Mouse (Mus musculus): Measurements from ENCODE around the gene Minpp1.
"Not testable (repeated sequence)": the region's sequence is repeated elsewhere in the genome, so short reads cannot be mapped to it uniquely, and the experiment has no call there.

Minpp1 gene

DNA sequence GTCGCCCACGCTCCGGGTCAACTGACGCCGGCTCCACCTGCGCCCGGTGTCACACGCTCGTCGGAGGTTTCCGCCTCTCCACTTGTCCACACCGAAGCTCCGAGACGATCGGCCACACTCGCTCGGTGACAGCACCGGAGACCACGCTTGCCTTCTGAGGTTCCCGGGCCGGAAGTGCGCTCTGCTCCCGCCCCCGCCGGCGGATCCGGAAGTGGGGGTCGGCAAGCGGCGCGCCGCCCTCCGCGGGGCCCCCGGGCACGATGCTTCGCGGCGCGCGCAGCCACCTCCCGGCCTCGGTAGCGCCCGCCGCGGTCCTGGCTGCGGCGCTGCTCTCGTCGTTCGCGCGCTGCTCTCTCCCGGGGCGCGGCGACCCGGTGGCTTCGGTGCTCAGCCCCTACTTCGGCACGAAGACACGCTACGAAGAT lies at the start of gene Minpp1:
Minpp1 (plus strand) TSS at position 89 of the 425 bp plus-strand sequence.
- DNase-seq (ENCODE audit: low read depth, low spot score), result peak; percentile 69

DNA sequence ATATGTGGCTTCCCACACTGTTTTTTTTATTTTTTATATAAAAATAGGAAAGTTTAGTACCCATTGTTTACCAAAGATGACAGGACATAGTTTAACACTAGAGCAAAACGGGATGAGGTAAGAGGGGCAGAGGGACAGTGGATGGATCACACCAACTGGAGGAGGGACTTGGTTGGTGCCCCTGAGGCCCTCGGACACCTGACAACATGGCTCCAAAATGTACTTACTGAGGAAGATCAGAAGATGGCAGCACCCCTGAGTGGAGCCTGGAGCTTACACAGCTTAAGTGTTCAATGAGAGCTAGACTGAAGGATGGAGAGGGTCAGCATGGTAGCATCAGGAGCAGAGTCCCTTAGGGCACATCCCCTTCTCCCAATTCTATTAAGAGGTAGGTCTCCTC lies 46.2 kb upstream of the Minpp1 start:
- DNase-seq (ENCODE audit: low read depth, low spot score), result peak; percentile 27

DNA sequence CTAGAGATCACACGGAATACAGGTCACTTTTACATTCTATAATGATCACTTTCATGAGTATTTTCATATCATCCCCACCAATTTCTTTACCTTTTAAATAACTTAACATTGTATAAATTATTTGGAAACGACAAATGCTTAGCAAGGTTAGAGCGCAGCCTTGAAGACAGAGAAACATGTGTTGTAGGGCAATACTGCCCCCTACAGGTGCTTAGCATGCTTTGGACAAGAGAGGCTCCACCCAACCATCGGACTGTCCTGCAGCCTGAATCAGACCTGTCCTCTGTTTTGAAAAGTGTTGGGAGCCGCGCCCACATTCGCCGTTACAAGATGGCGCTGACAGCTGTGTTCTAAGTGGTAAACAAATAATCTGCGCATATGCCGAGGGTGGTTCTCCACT lies 44.0 kb upstream of the Minpp1 start:
- DNase-seq (ENCODE audit: low read depth, low spot score), result peak; percentile 72

DNA sequence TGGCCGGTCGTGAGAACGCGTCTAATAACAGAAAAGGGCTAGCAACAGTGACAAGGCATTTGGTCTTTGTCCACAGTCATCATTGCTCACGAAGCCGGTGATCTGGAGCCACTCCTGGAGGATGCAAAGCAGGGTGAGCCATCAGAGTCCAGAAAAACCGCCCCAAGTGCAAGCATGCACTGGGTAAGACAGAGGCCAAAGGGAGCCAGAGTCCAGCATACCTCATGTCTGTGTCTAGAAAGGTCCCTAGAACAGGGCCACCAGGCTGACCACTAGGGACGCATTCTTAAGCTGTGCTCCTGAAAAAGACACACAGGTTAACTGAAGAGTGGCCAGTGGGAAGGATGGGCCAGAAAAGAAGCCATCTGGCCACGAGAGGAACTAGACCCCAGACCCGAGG lies 36.6 kb upstream of the Minpp1 start:
- no peak for DNase-seq (ENCODE audit: low read depth, low spot score)

DNA sequence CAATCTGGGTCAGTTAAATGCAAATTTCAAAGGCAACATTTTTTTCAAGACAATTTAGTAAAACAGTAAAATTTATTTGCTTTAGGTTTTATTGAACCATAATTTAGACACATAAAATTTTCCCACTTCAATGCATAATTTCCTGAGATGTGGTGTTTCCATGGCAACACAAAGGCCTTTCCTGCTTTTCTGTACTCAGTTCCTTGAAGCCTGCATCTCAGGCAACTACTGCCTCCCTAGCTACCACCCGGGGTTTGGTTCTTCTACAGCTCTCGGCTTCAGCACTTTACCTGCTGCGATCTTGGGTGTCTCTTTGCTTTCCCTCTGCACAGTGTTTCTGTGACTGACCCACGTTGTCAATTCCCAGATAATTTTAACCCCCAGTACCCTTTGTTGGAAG lies 33.3 kb upstream of the Minpp1 start:
- no peak for DNase-seq (ENCODE audit: low read depth, low spot score)

DNA sequence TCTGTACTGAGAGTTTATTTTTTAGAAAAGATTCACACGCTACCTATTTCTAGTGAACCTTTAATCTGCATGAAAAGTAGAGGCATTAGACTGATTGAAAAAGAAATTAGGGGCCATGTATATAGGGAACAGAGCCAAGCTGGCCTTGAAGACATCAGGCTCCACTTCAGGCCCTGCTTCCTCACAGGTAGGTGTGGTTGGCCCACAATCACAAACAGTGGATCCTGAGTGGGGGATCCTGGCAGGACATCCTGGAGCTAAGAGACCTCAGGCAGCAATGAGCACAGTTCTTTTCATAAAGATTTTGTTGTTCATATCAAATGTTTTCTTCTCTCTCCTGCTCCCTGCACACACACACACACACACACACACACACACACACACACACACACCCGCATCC lies 28.8 kb upstream of the Minpp1 start:
- no peak for DNase-seq (ENCODE audit: low read depth, low spot score)

DNA sequence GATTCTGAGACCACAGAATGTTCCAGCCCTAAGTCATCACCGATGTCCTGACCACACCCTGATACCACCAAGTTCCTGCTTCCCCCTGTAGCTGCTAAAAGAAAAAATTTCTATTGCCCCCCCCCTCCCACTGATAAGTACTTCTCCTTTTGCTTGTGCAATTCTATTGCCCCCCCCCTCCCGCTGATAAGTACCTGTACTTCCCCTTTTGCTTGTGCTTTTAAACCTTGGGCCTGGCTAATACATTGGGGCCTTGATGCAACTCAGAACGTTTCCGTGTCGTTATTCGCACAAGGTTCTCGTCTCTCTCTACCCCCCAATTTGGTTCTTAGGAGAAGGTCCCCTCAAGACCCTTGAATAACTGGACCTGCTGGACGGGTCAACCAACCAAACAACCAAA lies 27.9 kb upstream of the Minpp1 start:
- DNase-seq (ENCODE audit: low read depth, low spot score), result not testable (repeated sequence)

DNA sequence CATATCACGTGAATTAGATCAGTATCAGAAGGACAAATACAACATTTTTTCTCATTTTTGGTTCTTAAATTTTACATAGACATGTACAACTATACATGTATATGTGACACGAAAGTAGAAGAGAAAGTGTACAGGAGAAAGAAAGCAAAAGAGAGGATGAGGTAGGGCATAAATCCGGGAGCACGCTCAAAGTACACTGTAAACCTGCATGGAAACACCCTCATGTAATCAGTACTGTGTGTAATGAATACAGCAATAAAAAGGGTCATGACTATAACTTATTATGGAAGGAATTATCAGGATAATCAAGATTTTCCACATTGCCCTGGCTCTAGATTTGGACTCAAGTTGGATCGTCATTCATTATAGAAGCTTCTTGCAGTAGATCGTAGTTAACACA lies 22.5 kb upstream of the Minpp1 start:
- DNase-seq (ENCODE audit: low read depth, low spot score), result no peak

DNA sequence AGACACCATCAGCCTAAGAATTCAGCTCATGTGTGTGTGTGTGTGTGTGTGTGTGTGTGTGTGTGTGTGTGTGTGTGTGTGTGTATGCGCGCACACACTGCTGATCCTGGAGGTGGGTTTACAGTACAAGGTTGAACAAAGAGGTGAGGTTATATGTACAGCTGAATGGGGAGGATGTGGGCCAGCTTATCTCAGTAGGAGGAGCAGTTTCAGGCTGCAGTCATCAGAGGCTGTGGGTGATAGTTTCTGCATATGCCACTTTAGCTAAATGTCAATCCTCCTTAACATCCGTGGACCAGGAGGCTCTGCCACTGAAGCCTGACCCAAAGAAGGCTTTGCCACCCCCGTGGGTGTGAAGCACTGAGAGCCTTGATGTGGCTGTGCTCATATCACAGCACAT lies 20.3 kb upstream of the Minpp1 start:
- no peak for DNase-seq (ENCODE audit: low read depth, low spot score)

DNA sequence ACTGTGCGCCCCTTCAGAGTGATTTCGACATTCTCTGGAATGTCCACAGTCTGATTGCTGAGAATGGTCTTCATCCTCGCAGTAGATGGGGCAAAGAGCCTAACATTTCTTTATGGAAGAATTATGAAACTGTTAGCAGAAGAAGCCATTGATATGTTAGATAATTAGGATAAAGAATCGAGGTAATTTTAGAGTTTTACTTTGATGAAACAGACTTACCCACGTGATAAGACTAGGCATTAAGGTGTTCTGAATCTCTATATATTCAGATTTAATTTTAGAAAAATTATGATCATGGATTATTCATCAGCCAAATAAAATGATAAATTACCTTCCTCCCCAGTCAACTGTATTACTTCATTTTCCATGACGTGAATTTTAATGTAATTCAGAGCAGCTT lies 19.1 kb upstream of the Minpp1 start, which contains the start of gene Rpl9-ps6:
Rpl9-ps6 (minus strand) TSS at position 101 of the 400 bp plus-strand sequence.
- no peak for DNase-seq (ENCODE audit: low read depth, low spot score)

DNA sequence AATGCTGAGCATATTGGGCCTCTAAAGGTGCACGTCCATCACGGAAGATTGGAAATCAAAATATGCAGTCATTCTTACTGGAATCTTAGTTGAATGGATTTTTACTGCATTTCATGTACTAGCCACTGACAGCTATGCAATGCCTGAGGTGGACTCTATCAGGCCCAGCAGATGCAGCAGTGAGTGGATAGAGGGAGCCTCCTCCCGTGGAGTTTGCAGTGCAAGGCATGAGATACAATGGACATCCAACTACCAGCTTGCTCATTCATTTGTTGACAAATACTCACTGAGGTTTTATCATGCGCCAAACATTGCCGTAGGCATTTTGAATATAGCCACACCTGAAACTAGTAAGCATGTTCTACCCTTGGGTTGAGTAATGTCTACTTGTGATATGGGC lies 18.2 kb upstream of the Minpp1 start:
- no peak for DNase-seq (ENCODE audit: low read depth, low spot score)

DNA sequence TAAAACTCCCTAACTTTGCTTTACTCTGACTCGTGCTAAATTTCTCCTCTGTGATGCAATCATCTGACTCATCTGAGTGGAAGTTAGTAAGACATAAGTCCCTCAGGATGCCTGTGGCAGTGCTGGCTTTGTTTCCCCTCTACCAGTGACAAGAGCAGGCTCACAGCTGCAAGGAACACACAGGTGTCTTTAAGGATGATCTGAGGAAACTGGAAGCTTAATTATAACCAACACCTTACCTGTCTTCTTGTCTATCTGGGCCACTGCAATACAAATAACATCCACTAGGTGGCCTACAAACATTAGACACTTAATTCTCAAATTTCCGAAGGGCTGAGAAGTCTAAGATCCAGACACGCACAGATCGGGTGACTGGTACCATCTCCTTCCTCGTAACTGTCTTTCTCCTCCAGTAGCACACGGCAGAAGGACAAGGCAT lies 15.5 kb upstream of the Minpp1 start:
- peak; percentile 75 for DNase-seq (ENCODE audit: low read depth, low spot score)

DNA sequence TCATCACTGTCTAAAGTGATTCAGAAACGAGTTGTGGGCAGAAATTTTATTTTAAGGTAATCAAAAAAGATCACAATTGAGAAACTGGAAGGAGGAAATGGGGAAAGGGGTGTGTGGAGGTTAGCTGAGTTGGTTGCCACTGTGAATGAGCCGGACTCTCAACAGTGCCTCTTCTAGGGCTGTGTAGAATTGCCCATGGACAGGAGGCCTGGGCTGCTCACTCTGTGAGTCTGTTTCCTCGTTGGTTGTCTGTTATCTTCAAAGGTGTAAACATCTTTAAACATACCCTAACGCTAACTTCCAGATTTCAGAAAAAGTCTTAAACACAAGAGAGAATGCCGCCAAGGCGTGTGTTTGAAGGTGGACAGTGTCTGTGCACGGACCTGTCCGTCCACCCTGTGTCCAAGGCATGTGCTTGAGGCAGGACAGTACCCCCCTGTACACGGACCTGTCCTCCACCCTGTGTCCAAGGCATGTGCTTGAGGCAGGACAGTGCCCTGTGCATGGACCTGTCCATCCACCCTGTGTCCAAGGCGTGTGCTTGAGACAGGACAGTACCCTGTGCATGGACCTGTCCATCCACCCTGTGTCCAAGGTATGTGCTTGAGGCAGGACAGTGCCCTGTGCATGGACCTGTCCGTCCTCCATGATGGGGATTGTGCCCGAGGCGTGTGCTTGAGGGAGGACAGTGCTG lies 14.9 kb upstream of the Minpp1 start:
- no peak for DNase-seq (ENCODE audit: low read depth, low spot score)

DNA sequence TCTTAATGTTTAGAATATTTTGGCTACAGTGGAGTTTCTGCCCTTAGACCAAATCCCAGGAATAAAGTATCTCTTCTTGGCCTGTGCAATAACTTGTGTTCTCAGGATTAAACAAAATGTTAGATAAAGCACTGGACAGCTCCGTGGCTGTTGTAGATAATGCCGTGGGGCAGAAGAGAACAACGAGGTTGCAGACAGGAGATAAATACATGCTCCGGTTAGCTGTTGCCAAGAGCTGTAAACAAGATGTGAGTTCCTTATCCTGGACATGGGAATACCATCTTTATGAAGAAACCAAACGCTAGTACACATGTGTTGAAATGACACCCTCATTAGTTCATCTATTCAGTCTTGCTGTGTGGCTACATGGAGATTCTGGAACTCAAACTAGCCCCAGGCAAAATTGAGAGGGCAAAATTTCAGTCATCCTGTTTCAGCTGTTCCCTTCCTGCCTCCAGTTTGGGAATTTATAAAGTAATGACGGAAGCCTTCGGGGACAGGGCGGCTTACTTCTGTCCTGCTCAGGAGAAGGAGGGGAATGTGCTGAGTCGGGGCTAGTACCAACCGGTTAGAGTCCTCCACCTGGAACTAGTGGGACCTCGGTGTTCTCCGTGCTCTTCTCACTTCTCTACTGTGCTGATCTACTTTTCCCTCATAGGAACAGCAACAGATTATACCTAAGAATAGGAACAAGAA lies 9.4 kb upstream of the Minpp1 start:
- no peak for DNase-seq (ENCODE audit: low read depth, low spot score)

DNA sequence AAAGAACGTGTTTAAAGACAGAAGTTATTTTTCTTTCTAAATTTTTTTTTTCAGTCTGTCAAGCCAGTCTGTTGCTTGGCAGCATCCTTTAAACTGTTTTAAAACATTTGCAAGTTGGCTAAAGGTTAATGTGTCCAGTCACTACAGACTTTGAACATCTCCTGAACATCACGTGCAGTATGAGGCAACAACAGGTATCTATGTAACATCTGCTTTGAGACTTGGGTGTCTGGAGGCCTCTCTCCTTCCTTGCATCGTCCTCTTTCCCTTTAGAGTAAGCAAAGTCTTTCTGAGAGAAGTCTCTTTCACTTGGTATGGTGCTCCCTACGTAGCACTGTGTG lies 8.9 kb upstream of the Minpp1 start:
- DNase-seq (ENCODE audit: low read depth, low spot score), result no peak

DNA sequence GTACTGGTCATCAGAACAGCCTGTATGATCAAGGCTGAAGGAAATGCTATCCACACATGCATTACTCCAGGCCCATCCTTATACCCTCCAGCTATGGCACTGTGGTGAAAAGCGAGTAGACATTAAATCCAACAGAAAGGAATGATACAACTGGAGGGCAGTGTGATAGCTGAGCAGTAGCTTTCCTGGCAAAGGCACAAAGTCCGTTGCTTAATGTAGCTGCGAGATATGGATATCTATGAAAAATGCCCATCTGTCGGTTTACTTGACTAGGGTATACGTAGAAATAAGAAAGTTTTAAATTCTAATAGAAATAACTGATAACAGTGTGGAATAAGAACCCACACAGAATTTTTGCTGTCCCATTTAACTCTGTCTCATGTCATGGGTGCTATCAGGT lies 5.3 kb upstream of the Minpp1 start:
- no peak for DNase-seq (ENCODE audit: low read depth, low spot score)

DNA sequence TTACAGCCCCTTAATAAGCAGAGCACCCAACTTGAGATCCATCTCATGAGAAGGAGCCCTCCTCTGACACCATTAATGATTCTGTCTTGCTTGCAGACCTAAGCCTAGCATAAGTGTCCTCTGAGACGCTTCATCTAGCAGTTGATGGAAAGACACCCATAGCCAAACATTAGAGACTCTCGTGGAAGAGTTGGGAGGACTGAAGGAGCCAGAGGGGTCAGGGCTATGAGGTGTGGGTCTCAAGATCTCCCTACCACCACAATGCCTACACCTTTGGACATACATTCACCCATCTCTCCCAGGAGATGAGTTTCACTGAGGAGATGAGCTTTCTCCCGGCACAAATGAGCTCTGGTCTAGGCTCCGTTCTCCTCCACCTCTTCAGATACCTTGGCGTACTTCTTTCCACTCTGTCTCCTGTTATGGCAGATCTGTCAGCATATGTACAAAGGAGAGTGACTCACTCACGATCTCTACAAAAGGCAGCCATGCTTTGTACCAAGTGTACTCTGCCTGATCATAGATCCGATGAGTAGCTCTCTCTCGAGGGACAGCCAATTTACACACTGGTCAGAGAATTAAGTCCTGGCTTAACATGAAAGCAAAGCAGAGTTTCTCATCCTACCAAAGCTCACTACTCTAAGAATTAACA lies 4.7 kb upstream of the Minpp1 start:
- DNase-seq (ENCODE audit: low read depth, low spot score), result no peak

DNA sequence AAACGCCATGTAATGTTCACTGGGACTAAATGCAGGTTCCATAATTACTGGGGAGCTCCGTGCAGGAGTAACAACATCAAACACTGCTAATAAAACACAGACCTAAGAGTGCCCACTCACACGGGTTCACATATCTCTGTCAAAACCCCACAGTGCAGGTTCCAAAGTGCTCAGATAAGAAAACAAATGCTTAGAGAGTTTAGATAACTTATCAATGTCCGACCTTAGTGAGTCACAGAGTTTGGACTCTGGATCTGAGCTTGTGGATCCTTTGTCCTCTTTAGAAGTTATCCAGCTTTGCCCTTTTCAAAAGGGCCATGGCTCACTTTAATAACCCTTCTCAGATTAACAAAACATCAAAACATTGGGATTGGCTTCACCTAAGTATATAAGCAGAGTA lies 4.1 kb upstream of the Minpp1 start:
- DNase-seq (ENCODE audit: low read depth, low spot score), result no peak

DNA sequence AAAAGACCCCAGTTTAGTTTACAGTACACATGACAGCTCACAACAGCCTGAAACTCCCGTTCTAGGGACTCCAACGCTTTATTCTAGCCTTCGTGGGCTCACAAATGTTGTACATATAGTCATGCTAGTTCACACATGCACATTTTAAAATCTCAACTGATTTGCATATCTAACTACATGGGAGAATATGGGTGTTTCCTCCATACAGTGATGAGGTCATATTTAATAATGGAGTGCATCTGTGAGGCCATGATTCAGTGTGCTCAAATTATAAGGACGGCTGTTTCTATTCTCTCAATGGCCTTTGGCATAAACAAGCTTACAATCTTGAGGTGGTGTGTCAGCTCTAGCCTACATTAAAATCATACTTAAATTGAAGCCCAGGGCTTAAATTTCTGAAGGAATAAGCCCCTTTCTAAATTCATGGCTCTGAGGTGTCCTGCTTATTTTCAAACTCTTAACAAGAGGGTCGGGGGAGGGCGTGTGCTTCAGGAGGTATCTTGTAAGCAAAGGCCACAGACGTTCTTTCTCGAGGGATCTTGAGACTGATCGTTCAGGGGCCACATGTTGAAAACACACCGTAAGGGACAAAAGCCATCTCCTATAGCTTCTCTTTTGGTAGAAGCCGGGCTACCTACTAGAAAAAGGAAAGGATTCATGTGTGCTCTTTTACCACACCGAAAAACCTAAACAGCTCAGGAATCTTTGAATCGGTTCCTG lies 468 bp upstream of the Minpp1 start:
- DNase-seq (ENCODE audit: low read depth, low spot score), result peak; percentile 35

DNA sequence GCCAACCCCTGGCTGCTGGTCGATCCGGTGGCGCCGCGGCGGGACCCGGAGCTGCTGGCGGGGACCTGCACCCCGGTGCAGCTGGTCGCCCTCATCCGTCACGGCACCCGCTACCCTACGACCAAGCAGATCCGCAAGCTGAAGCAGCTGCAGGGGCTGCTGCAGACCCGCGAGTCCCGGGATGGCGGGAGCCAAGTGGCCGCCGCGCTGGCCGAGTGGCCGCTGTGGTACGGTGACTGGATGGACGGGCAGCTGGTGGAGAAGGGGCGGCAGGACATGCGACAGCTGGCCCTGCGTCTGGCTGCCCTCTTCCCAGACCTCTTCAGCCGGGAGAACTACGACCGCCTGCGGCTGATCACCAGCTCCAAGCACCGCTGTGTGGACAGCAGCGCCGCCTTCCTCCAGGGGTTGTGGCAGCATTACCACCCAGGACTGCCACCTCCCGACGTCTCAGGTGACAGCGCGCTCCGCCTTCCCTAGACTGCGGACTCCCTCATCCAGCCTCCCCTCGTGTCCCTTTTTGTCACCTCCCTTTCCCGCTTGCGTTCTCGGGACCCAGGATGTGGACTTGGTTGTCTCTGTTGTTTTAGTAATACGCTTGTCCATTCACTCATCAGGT lies 646 bp downstream of the Minpp1 start:
- peak; percentile 49 for DNase-seq (ENCODE audit: low read depth, low spot score)

DNA sequence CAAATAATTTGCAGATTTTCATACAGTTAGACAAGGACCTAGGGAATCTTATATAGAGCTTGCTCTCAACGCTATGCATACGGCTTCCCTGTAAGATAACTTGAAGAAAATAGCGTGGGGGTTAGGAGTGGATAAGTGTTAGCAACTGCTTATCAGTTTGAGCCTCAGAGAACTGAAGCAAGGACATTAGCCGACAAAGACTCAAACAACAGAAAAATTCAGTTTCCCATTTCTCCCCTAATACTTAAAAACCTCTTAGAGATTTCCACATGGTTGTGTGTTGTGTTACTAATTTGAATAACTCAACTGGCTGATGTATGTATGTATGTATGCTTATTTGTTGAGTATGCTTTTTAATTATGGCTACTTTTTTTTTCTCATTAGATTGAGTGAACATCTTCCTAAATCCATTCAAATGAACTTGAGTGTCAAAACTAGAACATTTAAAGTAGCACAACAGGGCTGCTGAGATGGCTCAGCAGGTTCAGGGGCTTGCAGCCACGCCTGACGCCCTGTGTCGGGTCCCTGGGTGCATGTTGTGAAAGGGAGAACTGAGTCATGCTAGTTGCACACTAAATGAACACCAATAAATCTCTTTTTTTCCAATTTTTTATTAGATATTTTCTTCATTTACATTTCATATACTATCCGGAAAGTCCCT lies 2.2 kb downstream of the Minpp1 start:
- DNase-seq (ENCODE audit: low read depth, low spot score), result no peak
